Mouse (Mus musculus): Measurements from ENCODE around the gene Slc2a4.
"Not testable (repeated sequence)": the region's sequence is repeated elsewhere in the genome, so short reads cannot be mapped to it uniquely, and the experiment has no call there.

Slc2a4 gene

DNA sequence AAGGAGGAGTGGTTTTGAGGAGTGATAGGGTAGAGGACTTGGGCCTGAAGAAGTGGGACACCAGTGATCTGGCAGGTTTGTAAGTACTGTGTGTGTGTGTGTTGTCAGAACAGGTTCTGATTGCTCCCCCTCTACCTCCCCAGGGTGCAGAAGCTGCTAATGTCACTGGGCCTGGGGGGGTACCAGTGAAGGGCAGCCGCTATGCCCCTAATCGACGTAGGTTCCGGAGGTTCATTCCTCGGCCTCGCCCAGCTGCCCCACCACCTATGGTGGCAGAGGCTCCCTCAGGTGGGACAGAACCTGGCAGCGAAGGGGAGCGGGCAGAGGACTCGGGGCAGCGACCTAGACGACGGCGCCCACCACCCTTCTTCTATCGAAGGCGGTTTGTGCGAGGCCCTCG, 8.3 kb downstream of the Slc2a4 start:
- DNase-seq (ENCODE audit: low spot score): no peak

DNA sequence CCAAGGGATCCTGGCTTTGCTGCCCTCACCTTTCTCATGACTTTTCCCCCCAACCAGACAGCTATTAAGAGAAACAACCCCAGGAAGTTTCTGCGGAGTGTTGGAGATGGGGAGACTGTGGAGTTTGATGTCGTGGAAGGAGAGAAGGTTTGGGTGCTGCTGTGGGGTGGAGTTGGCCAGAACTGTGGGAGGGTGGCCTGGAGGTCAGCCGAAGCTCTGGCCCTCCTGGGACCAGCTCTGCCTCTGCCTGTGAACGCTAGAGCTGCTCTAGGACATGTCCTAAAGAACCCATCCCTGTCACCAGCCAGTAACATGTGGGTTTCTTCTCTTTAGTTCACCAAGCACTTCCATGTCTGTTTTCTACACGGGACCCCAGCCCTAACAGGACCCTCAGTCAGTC, 8.8 kb downstream of the Slc2a4 start:
- no peak for DNase-seq (ENCODE audit: low spot score)

DNA sequence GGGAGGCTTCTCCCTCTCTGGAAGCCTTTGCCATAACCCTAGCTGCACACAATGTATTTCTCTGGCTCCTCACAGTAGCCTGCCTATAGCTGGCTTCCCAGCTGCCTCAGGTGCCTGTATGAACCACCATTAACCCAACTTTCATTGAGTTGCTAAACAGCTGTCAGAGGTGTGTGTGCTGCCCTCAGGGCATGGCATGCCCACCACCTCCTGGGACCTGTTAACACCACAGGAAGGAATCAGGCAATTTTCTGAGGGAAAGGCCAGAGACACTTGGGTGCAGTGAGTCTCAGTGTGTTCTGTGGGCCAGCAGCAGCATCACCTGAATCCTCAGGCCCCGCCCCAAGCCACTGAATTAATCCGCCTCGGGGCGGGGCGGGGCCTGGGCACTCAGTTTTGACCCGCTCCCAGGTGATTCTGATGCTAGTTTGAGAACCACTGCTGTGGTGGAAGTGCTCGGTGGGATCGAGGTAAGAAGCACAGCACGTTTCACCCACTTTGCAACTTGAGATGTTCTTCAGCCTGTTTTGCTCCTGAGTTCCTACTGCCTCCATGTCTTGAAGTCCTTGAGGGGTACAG, 9.5 kb downstream of the Slc2a4 start:
- DNase-seq (ENCODE audit: low spot score): no peak

DNA sequence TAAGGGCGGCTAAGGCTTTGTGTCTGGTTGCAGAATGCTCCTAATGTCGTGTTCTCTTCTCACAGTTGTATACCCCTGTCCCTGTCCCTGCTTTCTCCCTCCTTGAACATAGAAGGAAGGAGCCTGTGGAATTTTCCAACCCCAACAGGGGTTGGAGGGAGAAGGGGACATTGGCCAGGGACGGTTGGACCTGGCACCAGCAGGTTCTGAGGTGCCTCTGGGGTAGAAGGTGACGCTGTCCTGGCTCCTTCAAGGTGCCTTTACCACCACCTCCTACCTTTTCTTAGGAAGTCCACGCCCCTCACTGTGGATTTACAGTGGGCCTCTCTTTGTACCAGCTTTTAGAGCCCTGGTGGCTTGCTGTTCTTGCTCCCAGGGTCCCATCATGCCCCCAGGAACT, 10.2 kb downstream of the Slc2a4 start:
- DNase-seq (ENCODE audit: low spot score): no peak

- no peak for DNase-seq (ENCODE audit: low spot score)
Measured at GRCm38 (mm10) chr11:69937385-69937784, 10.6 kb downstream of the Slc2a4 start.

GRCm38 (mm10) chr11:69936714-69937347, 11.2 kb downstream of the Slc2a4 start:
- DNase-seq (ENCODE audit: low spot score): no peak

GRCm38 (mm10) chr11:69936156-69936555, 11.8 kb downstream of the Slc2a4 start:
- DNase-seq (ENCODE audit: low spot score): no peak

DNA sequence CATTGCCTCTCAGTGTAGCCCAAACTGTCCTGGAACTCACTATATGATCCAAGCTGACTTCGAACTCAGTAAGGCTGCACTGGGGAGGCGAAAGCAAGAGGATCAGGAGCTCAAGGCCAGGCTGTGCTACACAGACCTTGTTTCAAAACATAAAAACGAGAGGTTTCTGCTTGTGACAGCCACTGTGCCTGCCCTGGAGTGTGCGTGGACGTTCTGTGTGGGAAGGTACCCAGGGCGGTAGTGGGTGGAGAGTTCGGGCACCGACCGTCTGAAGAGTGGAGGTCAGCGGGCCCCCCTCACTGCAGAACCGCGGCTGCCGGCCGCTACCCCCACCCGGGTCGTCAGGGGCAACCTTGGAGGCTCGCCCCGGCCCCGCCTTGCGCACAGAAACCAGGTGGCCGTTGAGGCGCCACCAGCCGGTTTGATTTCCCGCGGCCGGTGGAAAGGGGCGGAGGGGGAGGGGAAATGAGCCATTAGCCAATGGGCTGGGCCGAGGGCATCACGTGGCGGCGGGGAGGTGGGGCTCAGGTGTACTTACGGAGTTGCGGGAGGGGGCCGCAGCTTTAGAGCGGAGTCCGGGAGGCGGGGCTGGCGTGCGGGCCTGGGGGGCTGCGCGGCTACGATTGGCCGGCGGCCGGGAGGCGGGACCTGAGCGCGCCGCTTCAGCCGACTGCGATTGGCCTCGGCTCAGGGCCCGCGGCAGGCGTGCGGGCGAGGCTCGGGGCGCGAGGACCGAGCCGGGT, 12.7 kb downstream of the Slc2a4 start, which contains the start of gene Ybx2:
Gene Ybx2 (plus strand): TSS at position 660 of the 743 bp plus-strand sequence.
- DNase-seq (ENCODE audit: low spot score): peak; percentile 71

GRCm38 (mm10) chr11:69934681-69935080, 13.3 kb downstream of the Slc2a4 start:
- DNase-seq (ENCODE audit: low spot score): no peak

- peak; percentile 73 for DNase-seq (ENCODE audit: low spot score)
Measured at GRCm38 (mm10) chr11:69934169-69934568, 13.8 kb downstream of the Slc2a4 start.

- DNase-seq (ENCODE audit: low spot score): no peak
Measured at GRCm38 (mm10) chr11:69933066-69933465, 14.9 kb downstream of the Slc2a4 start.

GRCm38 (mm10) chr11:69932254-69932653, 15.7 kb downstream of the Slc2a4 start:
- no peak for DNase-seq (ENCODE audit: low spot score)

DNA sequence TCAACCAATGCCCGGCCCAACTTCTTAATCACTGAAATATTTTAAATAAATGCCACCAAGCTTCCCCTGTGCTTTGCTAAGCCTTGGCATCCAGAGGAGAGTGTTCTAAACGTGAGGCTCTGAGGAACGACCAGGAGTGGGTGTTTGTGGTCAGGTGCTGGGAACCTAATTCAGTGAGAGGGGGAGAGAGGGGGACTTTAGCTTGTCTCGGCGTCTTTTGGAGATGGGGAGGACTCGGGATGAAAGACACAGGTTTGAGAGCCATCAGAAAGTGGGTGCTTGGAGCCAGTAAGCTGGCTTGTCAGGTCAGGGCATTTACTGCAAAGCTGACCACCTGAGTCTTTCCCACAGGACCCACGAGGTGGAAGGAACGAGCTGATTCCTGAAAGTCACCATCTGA, 16.2 kb downstream of the Slc2a4 start:
- DNase-seq (ENCODE audit: low spot score): no peak

- no peak for DNase-seq (ENCODE audit: low spot score)
Measured at GRCm38 (mm10) chr11:69930967-69931537, 16.9 kb downstream of the Slc2a4 start.

GRCm38 (mm10) chr11:69930176-69930575, 17.8 kb downstream of the Slc2a4 start:
- DNase-seq (ENCODE audit: low spot score): not testable (repeated sequence)

- DNase-seq (ENCODE audit: low spot score): no peak
Measured at GRCm38 (mm10) chr11:69929712-69930111, 18.3 kb downstream of the Slc2a4 start.

GRCm38 (mm10) chr11:69927501-69927900, 20.5 kb downstream of the Slc2a4 start:
- no peak for DNase-seq (ENCODE audit: low spot score)

- no peak for DNase-seq (ENCODE audit: low spot score)
Measured at GRCm38 (mm10) chr11:69922796-69923195, 25.2 kb downstream of the Slc2a4 start.

GRCm38 (mm10) chr11:69922012-69922756, 25.8 kb downstream of the Slc2a4 start:
- no peak for DNase-seq (ENCODE audit: low spot score)

DNA sequence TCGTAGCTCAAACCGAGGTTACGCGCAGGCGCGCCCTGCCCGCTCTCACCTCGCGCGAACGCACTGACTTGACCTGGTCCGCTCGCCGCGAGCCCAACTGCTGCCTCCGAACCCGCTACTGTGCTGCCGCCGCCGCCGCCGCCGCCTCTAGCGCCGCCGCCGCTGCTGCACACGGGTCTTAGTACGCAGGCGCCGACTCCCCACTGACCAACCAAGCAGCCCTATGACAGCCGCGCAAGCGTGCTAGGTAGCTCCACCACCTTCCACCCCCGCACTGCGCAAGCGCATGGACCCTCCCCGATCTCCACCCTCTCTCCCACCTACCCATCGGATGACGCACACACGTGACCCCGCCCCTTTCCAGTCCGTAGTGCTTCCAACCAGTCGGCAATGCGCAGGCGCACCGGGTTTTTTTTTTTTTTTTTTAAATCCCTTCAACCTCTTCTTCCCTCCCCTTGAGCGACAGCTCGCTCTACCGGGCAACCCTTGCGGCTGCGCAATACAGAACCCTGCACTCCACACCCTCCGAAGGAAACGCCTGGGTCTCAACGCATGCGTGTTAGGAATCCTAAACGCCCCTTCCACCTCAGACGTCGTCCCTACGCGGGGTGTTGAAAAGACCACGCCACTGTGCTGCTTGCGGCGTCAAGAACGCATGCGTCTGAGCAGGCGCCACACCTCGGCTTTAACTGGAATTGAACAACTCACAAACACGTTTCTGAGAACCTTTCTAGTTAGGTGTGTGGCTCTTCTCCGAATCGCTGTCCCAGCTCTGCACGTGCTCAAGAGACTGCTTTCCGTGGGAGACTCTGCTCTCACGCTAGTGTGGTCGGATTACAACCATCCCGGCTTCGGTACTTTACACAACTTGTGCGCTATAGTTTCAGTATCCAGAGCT, 26.6 kb downstream of the Slc2a4 start, which contains the start of gene Eif5a:
Gene Eif5a (minus strand): TSS at position 845 of the 898 bp plus-strand sequence.
- DNase-seq (ENCODE audit: low spot score): peak; percentile 100

All from ovary, adult 18-20 months (tissue).